Mouse (Mus musculus) stomach, postnatal 0 days (tissue): Measurements from ENCODE around the gene Gm21860.
"Not testable (repeated sequence)": the region's sequence is repeated elsewhere in the genome, so short reads cannot be mapped to it uniquely, and the experiment has no call there.

Experiments used
- CTCF ChIP-seq: IDR thresholded peaks from 2 replicates; pipeline ENCODE4 v1.5.1; 2016; ENCODE audit warnings: antibody characterized with exemption, low read depth, mild to moderate bottlenecking, moderate library complexity
- EP300 ChIP-seq: optimal IDR thresholded peaks from 2 replicates; pipeline ENCODE3; 2016; ENCODE audit warnings: antibody characterized with exemption

GRCm38 (mm10) chrY:90741006-90741405 lies 13.6 kb downstream of the Gm21860 start:
- not testable (repeated sequence) for TF ChIP-seq CTCF, EP300
